Mouse (Mus musculus): ENCODE results near the gene Jag2. TPM values are rescaled to one million over a fixed set of nuclear protein-coding genes. Genes with fewer than 3 reads are reported as not detected.

Gene Jag2
- polyA plus RNA-seq, 1 experiment from 2014 or later, result 13.1 TPM

- Histone ChIP-seq H3K9ac (ENCODE audit: low read depth, low read length) (no peak overlapping the region), H3K27me3 (replicated peaks; ENCODE audit: control insufficient read depth, insufficient read depth, low read length) (no peaks in the 10 kb centered on the region), H3K4me3 (ENCODE audit: low read depth, low read length) (no peak overlapping the region), H3K4me1 (ENCODE audit: control insufficient read depth, insufficient read depth, low read length) (no peaks in the 10 kb centered on the region), H3K4me2 (ENCODE audit: low read depth, low read length) (no peak overlapping the region), H3K27ac (replicated peaks; ENCODE audit: low read depth, low read length) (no peak overlapping the region), H3K36me3 (ENCODE audit: control insufficient read depth, insufficient read depth, low read length) (no peaks in the 10 kb centered on the region), H3K9me3 (ENCODE audit: control insufficient read depth, low read length) (no peaks in the 10 kb centered on the region)
- 91% methylated on average over 5 of the region's 5 CpGs for WGBS
- ATAC-seq (ENCODE audit: low read depth), result no peak
- DNase-seq (ENCODE audit: low spot score), result no peak
Measured at GRCm38 (mm10) chr12:112905001-112905400, 24.6 kb downstream of the Jag2 start.

DNA sequence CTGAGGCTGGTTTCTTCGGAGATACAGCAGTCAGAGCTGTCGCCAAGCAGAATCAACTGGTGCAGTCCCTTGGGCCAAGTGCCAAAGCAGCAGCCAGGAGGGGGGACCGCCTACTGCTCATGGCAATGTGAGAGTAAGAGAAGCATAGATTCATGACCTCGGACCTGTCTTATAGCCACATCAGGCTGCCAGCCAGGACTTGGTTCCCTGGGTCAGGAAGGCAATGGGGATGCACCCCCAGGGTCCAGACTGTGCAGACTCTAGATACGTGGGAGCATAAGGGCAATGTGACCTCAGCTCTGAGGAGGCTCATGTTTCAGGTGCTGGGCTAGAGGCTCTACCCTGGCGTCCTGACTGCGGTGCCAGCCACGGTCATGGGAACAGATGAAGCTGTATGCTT is 25.6 kb downstream of the Jag2 start:
- Histone ChIP-seq H3K36me3 (ENCODE audit: control insufficient read depth, insufficient read depth, low read length) (no peaks in the 10 kb centered on the region), H3K9ac (ENCODE audit: low read depth, low read length) (no peak overlapping the region), H3K4me1 (ENCODE audit: control insufficient read depth, insufficient read depth, low read length) (no peaks in the 10 kb centered on the region), H3K9me3 (ENCODE audit: control insufficient read depth, low read length) (no peaks in the 10 kb centered on the region), H3K27me3 (replicated peaks; ENCODE audit: control insufficient read depth, insufficient read depth, low read length) (no peaks in the 10 kb centered on the region), H3K4me2 (ENCODE audit: low read depth, low read length) (no peak overlapping the region), H3K27ac (replicated peaks; ENCODE audit: low read depth, low read length) (no peak overlapping the region), H3K4me3 (ENCODE audit: low read depth, low read length) (no peak overlapping the region)
- ATAC-seq (ENCODE audit: low read depth) (no peak), DNase-seq (ENCODE audit: low spot score) (no peak)
- WGBS, result 60% methylated on average over 8 of the region's 8 CpGs

- no peak overlapping the region for H3K9ac ChIP-seq (ENCODE audit: low read depth, low read length)
- H3K4me3 ChIP-seq (ENCODE audit: low read depth, low read length), result no peak overlapping the region
- WGBS, result 86% methylated on average over 9 of the region's 9 CpGs
- no peak for DNase-seq (ENCODE audit: low spot score)
- H3K36me3 ChIP-seq (ENCODE audit: control insufficient read depth, insufficient read depth, low read length), result no peaks in the 10 kb centered on the region
- peaks cover 6% of the 10 kb centered on the region; the same call in 1 of the 2 replicates for H3K4me1 ChIP-seq (ENCODE audit: control insufficient read depth, insufficient read depth, low read length)
- H3K9me3 ChIP-seq (ENCODE audit: control insufficient read depth, low read length), result no peaks in the 10 kb centered on the region
- no peak for ATAC-seq (ENCODE audit: low read depth)
- no peak overlapping the region for H3K4me2 ChIP-seq (ENCODE audit: low read depth, low read length)
- no peaks in the 10 kb centered on the region for H3K27me3 ChIP-seq (replicated peaks; ENCODE audit: control insufficient read depth, insufficient read depth, low read length)
- no peak overlapping the region for H3K27ac ChIP-seq (replicated peaks; ENCODE audit: low read depth, low read length)
Measured at GRCm38 (mm10) chr12:112900641-112901040, 28.9 kb downstream of the Jag2 start.

- Histone ChIP-seq H3K9ac (ENCODE audit: low read depth, low read length) (no peak overlapping the region), H3K4me3 (ENCODE audit: low read depth, low read length) (no peak overlapping the region), H3K27me3 (replicated peaks; ENCODE audit: control insufficient read depth, insufficient read depth, low read length) (no peaks in the 10 kb centered on the region), H3K36me3 (ENCODE audit: control insufficient read depth, insufficient read depth, low read length) (no peaks in the 10 kb centered on the region), H3K4me2 (ENCODE audit: low read depth, low read length) (no peak overlapping the region), H3K4me1 (ENCODE audit: control insufficient read depth, insufficient read depth, low read length) (peaks cover 6% of the 10 kb centered on the region; the same call in 1 of the 2 replicates), H3K27ac (replicated peaks; ENCODE audit: low read depth, low read length) (no peak overlapping the region), H3K9me3 (ENCODE audit: control insufficient read depth, low read length) (no peaks in the 10 kb centered on the region)
- WGBS, result 40% methylated on average over 4 of the region's 4 CpGs
- ATAC-seq (ENCODE audit: low read depth), result no peak
- DNase-seq (ENCODE audit: low spot score), result no peak
Measured at GRCm38 (mm10) chr12:112898960-112899359, 30.6 kb downstream of the Jag2 start.

- ATAC-seq (ENCODE audit: low read depth), result no peak
- no peak for DNase-seq (ENCODE audit: low spot score)
- peaks cover 6% of the 10 kb centered on the region; the same call in 1 of the 2 replicates for H3K4me1 ChIP-seq (ENCODE audit: control insufficient read depth, insufficient read depth, low read length)
- H3K27ac ChIP-seq (replicated peaks; ENCODE audit: low read depth, low read length), result no peak overlapping the region
- H3K9me3 ChIP-seq (ENCODE audit: control insufficient read depth, low read length), result no peaks in the 10 kb centered on the region
- no peak overlapping the region for H3K9ac ChIP-seq (ENCODE audit: low read depth, low read length)
- H3K4me3 ChIP-seq (ENCODE audit: low read depth, low read length), result no peak overlapping the region
- H3K36me3 ChIP-seq (ENCODE audit: control insufficient read depth, insufficient read depth, low read length), result no peaks in the 10 kb centered on the region
- no peak overlapping the region for H3K4me2 ChIP-seq (ENCODE audit: low read depth, low read length)
- 69% methylated on average over 12 of the region's 12 CpGs for WGBS
- no peaks in the 10 kb centered on the region for H3K27me3 ChIP-seq (replicated peaks; ENCODE audit: control insufficient read depth, insufficient read depth, low read length)
Measured at GRCm38 (mm10) chr12:112898351-112898750, 31.2 kb downstream of the Jag2 start.

DNA sequence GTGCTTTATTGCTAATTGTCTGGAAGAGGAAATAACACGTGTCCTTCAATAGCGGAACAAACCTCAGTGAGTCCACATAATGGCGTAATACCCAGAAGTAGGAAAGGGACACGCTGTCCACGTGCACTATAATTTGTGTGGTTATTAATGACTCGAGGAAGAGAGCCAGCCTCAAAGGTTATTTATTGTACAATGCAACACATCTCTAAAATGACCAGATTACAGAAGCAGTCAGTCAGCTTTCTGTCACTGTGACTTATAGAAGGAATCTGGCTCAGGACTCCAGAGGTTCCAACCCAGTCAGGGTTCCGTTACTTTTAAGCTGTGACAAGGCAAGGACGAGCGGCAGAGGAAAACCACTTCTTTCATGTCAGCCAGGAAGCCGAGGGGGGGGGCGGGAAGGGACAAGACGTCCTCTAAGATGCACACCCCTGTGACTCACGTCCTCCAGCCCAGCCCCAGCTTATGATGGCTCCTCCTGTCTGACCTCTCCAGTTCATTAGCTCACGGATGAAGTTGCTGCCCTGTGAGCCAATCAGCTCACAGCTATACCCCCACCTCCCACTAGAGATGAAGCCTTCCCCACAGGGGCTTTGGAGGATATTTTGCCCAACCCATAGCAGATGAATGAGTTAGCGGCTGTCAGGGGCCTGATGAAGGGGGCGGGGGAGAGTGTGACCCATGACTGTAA is 31.9 kb downstream of the Jag2 start:
- Histone ChIP-seq H3K36me3 (ENCODE audit: control insufficient read depth, insufficient read depth, low read length) (no peaks in the 10 kb centered on the region), H3K4me3 (ENCODE audit: low read depth, low read length) (no peak overlapping the region), H3K27me3 (replicated peaks; ENCODE audit: control insufficient read depth, insufficient read depth, low read length) (no peaks in the 10 kb centered on the region), H3K4me2 (ENCODE audit: low read depth, low read length) (peak overlapping the region; percentile 16; the same call in 1 of the 2 replicates), H3K27ac (replicated peaks; ENCODE audit: low read depth, low read length) (no peak overlapping the region), H3K9me3 (ENCODE audit: control insufficient read depth, low read length) (no peaks in the 10 kb centered on the region), H3K9ac (ENCODE audit: low read depth, low read length) (no peak overlapping the region), H3K4me1 (ENCODE audit: control insufficient read depth, insufficient read depth, low read length) (peaks cover 6% of the 10 kb centered on the region; the same call in 1 of the 2 replicates)
- DNase-seq (ENCODE audit: low spot score) (peak; percentile 70), ATAC-seq (ENCODE audit: low read depth) (peak; percentile 80)
- 29% methylated on average over 15 of the region's 16 CpGs for WGBS

DNA sequence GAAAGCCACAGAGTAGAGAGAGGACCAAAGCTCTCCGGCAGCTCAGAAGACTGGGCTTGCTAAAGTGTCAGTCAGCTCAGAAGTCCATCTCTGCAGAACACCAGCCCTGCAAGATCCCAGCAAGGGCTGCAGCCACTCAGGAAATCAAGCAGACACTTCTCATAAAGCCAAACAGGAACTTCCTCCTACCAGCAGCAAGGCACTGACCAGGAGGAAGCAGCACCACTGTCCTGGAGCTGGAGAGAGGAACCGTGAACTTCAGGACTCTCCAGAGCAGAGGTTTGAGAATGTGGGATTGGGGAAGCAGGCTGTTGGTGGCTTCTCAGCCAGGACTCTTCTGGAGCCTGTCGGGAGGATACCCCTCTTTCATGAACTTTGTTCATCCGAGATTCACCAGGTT is 34.6 kb downstream of the Jag2 start:
- H3K4me2 ChIP-seq (ENCODE audit: low read depth, low read length), result no peak overlapping the region
- no peaks in the 10 kb centered on the region for H3K36me3 ChIP-seq (ENCODE audit: control insufficient read depth, insufficient read depth, low read length)
- 77% methylated on average over 4 of the region's 4 CpGs for WGBS
- DNase-seq (ENCODE audit: low spot score) (no peak), ATAC-seq (ENCODE audit: low read depth) (no peak)
- H3K27me3 ChIP-seq (replicated peaks; ENCODE audit: control insufficient read depth, insufficient read depth, low read length), result no peaks in the 10 kb centered on the region
- no peak overlapping the region for H3K27ac ChIP-seq (replicated peaks; ENCODE audit: low read depth, low read length)
- H3K9me3 ChIP-seq (ENCODE audit: control insufficient read depth, low read length), result no peaks in the 10 kb centered on the region
- peaks cover 6% of the 10 kb centered on the region; the same call in 1 of the 2 replicates for H3K4me1 ChIP-seq (ENCODE audit: control insufficient read depth, insufficient read depth, low read length)
- no peak overlapping the region for H3K4me3 ChIP-seq (ENCODE audit: low read depth, low read length)
- H3K9ac ChIP-seq (ENCODE audit: low read depth, low read length), result no peak overlapping the region

DNA sequence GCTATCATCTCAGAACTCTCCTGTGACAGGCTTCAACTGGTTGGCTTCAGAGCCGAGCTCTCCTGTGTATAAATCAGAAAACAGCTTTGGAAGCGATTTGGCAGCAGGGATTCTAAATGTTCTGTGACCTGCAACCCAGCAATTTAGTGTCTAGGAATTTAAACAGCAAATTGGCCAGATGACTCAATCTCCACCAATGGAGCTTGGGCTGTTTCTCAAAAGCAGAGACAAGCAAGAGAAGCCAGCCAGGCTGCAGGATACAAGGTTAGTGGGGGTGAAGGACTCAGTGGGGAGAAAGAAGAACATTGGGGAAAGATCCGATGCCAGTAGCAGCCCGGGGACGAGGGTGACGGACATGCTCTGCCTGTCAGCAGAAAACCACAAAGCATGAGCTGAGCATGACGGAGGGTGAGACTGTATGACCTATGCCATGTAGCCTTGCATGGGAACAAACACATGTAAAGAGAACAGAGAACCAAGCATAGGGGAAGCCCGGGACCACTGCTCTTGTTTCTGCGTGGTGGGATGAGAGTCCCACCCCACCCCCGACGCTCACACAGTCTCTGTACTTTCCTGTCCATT is 35.2 kb downstream of the Jag2 start:
- Histone ChIP-seq H3K4me1 (ENCODE audit: control insufficient read depth, insufficient read depth, low read length) (peaks cover 6% of the 10 kb centered on the region; the same call in 1 of the 2 replicates), H3K27ac (replicated peaks; ENCODE audit: low read depth, low read length) (no peak overlapping the region), H3K4me2 (ENCODE audit: low read depth, low read length) (no peak overlapping the region), H3K4me3 (ENCODE audit: low read depth, low read length) (no peak overlapping the region), H3K9me3 (ENCODE audit: control insufficient read depth, low read length) (no peaks in the 10 kb centered on the region), H3K9ac (ENCODE audit: low read depth, low read length) (no peak overlapping the region), H3K36me3 (ENCODE audit: control insufficient read depth, insufficient read depth, low read length) (no peaks in the 10 kb centered on the region), H3K27me3 (replicated peaks; ENCODE audit: control insufficient read depth, insufficient read depth, low read length) (no peaks in the 10 kb centered on the region)
- no peak for DNase-seq (ENCODE audit: low spot score)
- WGBS, result 50% methylated on average over 11 of the region's 11 CpGs
- no peak for ATAC-seq (ENCODE audit: low read depth)

GRCm38 (mm10) chr12:112885465-112885864 is 44.1 kb downstream of the Jag2 start:
- no peak overlapping the region for H3K4me2 ChIP-seq (ENCODE audit: low read depth, low read length)
- no peaks in the 10 kb centered on the region for H3K4me1 ChIP-seq (ENCODE audit: control insufficient read depth, insufficient read depth, low read length)
- DNase-seq (ENCODE audit: low spot score) (peak; percentile 83), ATAC-seq (ENCODE audit: low read depth) (peak; percentile 82; the same call in 1 of the 2 replicates)
- 37% methylated on average over 7 of the region's 7 CpGs for WGBS
- no peaks in the 10 kb centered on the region for H3K36me3 ChIP-seq (ENCODE audit: control insufficient read depth, insufficient read depth, low read length)
- no peak overlapping the region for H3K4me3 ChIP-seq (ENCODE audit: low read depth, low read length)
- peaks cover 3% of the 10 kb centered on the region; the same call in 1 of the 2 replicates for H3K9me3 ChIP-seq (ENCODE audit: control insufficient read depth, low read length)
- H3K27ac ChIP-seq (replicated peaks; ENCODE audit: low read depth, low read length), result no peak overlapping the region
- H3K9ac ChIP-seq (ENCODE audit: low read depth, low read length), result no peak overlapping the region
- no peaks in the 10 kb centered on the region for H3K27me3 ChIP-seq (replicated peaks; ENCODE audit: control insufficient read depth, insufficient read depth, low read length)
